Mouse (Mus musculus): Measurements from ENCODE around the gene Acyp1.

- TF ChIP-seq CTCF (IDR thresholded peaks at IDR 0.05; ENCODE audit: low read depth, low read length) (no peak), EP300 (IDR thresholded peaks at IDR 0.05; ENCODE audit: insufficient read depth, low read depth, low read length) (no peak), POLR2A (IDR thresholded peaks at IDR 0.05; ENCODE audit: insufficient read depth, low read length) (no peak)
Observed at GRCm38 (mm10) chr12:85337567-85338311, 49.5 kb upstream of the Acyp1 start.

Measured in ES-Bruce4 (cell line).